Mouse (Mus musculus): ENCODE measurements around the gene Pmepa1.

The Pmepa1 gene

DNA sequence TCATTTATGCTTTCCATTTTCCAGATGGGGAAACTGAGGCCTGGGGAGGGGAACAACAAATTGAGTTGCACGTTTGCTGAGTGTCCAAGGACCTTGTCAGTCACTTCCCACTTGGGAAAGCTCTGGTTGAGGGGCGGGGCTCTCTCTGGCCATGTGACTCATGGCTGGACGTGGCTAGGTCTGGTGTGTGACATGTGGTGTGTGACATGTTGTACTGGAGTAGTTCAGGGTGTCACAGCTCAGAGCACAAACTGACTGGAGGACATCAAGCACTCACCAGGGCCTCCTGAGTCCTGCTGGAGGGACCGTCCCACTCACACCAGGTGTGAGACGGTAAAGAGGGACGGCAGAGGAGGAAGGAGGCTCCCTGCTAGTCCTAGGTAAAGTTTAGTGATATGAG, 91.1 kb downstream of the Pmepa1 start:
- no peak for DNase-seq (ENCODE audit: low spot score)

DNA sequence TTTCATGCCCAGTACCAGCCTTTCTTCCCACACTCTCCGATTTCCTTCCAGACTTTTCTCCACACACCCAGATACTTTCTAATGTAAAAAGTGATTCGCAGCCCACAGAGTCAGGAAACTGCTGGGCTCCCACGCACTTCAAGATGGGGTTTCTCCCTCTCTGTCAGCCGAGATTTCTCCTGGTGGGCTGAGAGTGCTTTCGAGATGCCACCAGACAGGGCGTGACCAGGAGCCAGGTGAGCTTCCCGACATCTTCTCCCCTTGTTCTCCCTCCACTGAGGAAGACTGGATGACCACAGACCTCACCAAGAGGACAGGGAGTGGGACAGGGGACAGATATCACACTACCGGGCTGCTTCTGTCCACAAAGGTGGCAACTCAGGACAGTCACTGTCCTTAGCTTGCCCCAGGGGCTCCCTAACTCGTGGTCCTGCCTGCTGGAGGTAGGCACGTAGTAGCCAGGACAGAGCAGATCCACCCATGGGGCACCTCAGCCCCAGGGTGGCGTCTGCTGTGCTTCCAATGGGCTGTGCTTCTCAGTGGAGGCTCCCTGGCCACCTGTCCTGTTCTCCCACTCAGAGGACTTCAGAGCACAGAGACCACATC, 91.8 kb downstream of the Pmepa1 start:
- no peak for DNase-seq (ENCODE audit: low spot score)

DNA sequence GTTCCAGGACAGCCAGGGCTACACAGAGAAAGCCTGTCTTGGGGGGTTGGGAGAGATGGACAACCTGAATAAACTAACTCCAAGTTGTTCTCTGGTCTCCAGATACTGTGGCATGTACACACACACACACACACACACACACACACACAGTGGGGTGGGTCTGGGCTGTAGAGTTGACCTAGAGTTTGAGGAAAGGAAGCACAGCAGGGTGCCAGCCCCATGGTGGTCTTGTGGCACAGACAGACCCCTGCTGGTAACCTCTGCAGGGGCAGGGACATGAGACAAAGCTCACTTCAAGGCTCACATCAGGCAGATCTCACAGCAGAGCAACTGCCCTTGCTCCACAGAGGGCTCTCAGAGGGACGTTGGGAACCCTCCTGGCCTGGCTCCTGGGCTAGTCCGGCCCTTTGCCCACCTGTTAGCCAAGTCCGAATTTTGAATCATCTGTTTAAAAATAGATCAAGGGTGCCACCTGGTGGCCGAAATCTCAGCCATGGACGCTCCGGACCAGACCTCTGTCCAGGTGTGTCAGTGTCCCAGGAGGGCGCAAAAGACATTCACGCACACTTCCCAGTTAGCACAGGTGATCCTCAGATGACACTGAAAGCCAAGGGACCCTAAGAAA, 92.4 kb downstream of the Pmepa1 start:
- DNase-seq (ENCODE audit: low spot score), result no peak

DNA sequence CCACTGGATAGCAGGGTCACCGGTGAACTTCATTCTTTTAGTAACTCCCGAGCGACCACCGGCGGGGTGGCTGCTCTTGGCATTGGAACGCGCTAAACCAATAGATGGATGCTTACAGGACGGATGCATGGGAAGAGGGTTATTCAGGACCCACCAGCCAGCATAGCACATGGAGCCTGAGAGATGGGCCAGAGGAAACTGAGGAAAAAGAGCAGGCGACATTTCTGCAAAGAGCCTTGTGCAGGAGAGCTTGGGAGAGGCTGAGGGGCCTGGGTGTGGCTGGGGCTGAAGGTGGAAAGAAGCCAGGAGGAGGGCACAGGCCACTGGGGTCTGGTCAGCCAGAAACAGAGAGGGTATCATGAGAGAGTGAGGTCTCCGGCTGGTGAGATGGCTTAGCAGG, 93.0 kb downstream of the Pmepa1 start:
- no peak for DNase-seq (ENCODE audit: low spot score)

DNA sequence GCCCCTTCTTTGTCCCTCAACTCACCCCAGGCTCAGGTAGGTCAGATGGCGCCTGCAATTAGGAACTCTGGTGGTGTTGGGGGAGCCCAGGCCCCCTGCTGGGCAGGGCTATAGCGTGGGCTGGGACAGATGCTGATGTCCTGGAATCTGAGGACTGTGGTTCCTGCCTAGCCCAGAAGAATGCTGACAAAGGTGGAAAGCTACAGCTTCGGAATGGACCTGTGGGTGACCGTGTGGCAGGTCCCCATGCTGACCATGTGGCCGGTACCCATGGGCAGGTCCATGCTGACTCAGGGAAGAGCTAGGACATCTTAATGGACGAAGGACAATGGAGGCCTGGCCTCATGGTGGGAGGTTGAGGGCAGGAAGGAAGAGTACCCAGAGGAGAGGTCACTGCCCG, 93.5 kb downstream of the Pmepa1 start:
- DNase-seq (ENCODE audit: low spot score), result no peak

DNA sequence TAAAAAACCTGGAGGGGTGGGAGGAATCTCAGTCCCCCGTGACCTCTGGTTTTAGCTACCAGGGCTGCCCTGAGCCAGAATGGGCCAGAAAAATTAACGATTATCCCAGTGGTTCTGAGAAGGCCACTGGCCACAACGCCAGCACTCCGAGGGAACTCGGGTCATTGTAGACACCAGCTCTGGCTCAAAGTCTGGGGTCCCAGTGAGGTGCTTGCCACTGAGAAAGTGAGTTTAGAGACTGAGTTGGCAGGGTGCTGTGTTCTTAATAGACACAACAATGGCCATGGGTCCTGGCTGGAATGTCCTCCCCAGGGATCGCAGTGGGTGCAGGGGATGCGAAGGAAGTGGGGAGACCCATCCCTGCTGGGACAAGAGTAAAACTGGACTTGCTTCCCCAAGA, 94.4 kb downstream of the Pmepa1 start:
- no peak for DNase-seq (ENCODE audit: low spot score)

DNA sequence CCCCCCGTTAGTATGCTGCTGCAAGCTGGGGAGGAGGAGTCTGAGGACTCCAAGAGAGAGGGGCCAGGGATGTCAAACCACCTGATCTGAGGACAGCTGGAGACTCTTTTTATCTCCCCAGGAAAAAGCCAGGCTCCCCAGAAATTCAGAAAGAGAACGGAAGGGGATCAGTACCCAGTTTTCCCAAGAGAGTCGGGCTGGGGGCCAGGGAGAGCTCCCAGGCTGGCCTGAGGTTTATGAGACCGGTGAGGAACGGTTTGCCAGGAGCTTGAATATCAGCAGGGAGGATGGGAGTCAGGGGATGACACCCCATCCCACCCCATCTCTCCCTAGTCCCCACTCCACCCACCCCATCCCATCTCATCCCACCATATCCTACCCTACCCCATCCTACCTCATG, 94.8 kb downstream of the Pmepa1 start:
- no peak for DNase-seq (ENCODE audit: low spot score)

DNA sequence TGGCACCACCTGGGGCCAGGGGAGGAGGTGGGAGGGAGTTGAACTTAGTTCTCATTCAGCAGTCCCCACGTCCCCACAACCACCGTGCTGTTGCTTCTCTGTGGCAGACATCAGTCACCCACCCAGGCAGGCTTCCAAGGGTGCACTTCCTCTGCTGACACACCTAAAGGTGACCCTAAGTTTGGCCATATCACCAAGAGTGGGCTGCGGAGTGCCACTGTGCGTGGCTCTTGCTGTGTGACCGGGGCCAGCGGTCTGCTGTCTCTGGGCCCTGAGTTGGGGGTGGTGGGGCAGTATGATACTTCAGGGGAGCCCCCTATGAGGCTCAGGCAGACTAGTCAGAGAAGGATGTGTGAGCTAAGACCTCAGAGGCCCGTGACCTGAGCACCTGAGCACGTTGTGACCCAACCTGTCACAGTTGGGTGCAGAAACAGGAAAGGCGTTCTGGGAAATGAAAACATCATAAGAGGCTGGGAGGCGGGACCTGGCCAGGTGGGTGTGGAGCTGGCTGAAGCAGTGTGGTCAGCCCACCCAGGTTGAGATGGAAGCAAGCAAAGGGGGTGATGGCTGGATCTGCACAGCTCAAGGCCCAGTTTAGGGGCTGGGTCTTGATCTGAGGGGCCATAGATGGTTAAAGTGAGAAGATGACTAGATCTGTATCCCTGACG, 95.5 kb downstream of the Pmepa1 start:
- no peak for DNase-seq (ENCODE audit: low spot score)

DNA sequence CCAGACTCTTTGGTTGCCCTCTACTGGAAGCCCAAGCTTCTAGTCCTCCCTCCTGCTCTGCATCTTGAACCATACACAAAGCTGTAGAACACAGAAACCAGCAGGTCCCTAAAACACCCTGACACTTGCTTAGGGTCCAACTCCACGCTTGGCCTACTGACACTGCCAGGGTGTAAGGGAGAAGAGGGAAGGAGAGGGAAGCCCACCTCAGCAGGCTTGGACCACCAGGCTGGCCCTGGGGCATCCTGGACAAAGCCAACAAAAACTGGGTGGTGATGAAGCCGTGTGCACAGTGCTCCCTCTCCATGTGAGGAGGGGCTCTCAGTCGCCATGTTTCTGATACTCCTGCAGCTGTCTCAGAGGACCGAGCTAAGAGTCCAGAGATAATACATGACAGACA, 96.3 kb downstream of the Pmepa1 start:
- DNase-seq (ENCODE audit: low spot score), result no peak

DNA sequence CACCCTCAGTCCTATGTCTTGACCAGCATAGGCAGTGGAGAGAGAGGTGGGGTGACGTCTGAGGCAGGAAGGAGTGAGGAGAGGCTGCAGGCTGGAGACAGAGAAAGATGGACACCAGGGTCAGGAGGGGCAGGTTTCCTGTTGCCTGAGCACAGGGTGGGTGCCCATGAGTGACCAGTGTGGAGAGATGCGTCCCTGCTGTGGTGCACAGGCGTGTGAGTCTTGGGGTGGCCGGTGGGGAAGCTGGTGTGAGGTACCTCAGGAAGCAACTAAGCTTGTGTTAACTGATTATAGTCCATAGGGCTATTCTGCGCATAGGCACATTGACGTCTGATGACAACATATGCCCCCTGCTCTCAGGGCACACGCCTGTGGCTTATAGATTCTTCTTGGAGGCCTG, 97.3 kb downstream of the Pmepa1 start:
- no peak for DNase-seq (ENCODE audit: low spot score)

DNA sequence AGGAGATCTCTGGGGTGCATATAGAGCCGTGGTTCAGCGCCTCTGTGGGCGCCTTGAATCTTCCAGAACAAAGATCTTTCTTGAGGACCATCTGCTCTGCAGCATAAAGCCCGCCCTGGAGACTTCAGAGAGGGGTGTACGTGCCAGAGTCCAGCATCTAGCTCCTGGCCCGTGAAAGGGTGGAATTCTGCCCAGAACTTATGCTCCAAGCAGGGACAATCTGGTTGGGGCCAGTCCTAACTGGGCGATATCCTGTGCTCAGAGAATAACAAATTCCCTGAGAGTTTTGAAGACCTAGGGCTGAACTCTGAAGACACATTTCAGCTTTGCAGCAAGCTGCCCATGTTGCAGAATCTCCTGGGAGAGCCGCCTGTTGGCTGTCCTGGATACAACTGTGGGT, 98.4 kb downstream of the Pmepa1 start:
- DNase-seq (ENCODE audit: low spot score), result no peak

DNA sequence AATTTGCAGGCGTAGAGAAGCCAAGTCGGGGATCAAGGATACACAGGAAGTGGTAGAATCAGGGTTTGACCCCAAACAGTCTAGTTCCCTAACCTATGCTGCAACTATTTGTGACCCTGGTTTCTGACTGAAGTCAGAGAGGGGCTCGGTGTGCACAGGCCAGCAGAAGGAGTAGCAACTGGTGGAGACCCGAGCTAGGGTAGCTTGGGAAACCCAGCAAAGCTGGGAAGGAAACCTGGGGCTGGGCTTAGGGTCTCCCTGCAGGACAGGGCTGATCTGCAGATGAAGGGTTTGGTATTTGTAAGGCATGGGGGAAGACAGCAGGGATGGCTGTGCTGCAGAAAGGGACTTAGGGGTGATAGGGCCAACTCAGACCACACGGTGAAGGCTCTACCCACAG, 98.9 kb downstream of the Pmepa1 start:
- DNase-seq (ENCODE audit: low spot score), result no peak

DNA sequence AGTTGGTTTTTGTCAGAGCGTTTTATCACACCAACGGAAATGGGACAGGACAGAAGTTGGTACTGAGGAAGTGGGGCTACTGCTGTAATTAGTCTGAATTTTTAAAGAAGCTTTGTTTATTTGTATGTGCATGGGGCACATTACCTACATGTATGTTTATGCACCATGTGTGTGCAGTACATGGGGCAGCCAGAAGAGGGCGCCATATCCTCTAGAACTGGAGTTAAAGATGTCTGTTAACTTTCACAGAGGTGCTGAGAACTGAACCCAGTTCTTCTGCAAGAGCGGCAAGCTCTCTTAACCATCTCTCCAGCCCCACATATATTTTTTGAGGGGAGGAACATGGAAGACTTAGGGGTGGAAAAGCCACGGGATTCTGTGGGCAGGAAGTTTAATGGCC, 100.6 kb downstream of the Pmepa1 start:
- DNase-seq (ENCODE audit: low spot score), result no peak

DNA sequence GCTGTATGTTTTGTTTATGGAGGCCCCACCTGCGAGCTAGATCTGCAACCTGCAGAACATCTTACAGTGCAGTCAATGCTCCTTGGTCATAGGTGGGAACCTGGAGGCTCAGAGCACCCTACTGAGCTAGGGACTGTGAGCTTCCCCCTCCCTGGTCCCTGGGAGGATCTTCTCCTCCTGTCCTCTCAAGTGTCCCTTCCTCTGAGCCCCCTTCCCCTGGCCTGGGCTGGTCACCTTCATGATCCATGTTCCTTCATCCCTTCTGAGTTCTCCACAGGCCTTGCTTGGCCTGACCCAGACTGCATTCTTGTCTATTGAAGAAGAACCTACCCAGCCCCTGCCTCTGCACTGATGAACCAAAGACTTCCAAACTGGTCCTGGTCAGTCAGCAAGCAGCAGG, 101.8 kb downstream of the Pmepa1 start:
- DNase-seq (ENCODE audit: low spot score), result no peak
